Mouse (Mus musculus): ENCODE results near the gene Alk. TPM values are rescaled to one million over a fixed set of nuclear protein-coding genes. Genes with fewer than 3 reads are reported as not detected.

The Alk gene
- total and polyA plus RNA-seq, 3 experiments, result not detected

GRCm38 (mm10) chr17:71827627-71828026 lies 776.8 kb downstream of the Alk start:
- DNase-seq (ENCODE audit: low read depth, low spot score), result no peak
- no peaks in the 10 kb centered on the region for H3K4me1 ChIP-seq (ENCODE audit: control insufficient read depth in 1 of 2, insufficient read depth in 2 of 2, low read length in 2 of 2)

GRCm38 (mm10) chr17:71826603-71827002 lies 777.8 kb downstream of the Alk start:
- no peak for TF ChIP-seq ELF1 (IDR thresholded peaks at IDR 0.05; ENCODE audit: low read depth, low read length)
- TF ChIP-seq RAD21 (IDR thresholded peaks at IDR 0.05; ENCODE audit: low read depth, low read length), result no peak
- TF ChIP-seq POLR2A (IDR thresholded peaks at IDR 0.05; ENCODE audit: control insufficient read depth in 1 of 2, insufficient read depth in 1 of 2, low read depth in 1 of 2, low read length in 2 of 2, poor library complexity in 1 of 2), result no peak
- no peak for TF ChIP-seq MYB (IDR thresholded peaks at IDR 0.05; ENCODE audit: low read depth, low read length)
- Histone ChIP-seq H3K4me3 (ENCODE audit: control insufficient read depth in 1 of 2, insufficient read depth in 1 of 2, low read depth in 2 of 2, low read length in 2 of 2) (no peak overlapping the region), H3K79me2 (ENCODE audit: control insufficient read depth, insufficient read depth, low read length, poor library complexity) (no peaks in the 10 kb centered on the region), H3K9ac (ENCODE audit: control insufficient read depth, low read depth, low read length, poor library complexity, severe bottlenecking) (no peak overlapping the region), H3K27me3 (ENCODE audit: control insufficient read depth in 1 of 2, insufficient read depth in 2 of 2, low read length in 2 of 2) (no peaks in the 10 kb centered on the region), H3K4me1 (ENCODE audit: control insufficient read depth in 1 of 2, insufficient read depth in 2 of 2, low read length in 2 of 2) (no peaks in the 10 kb centered on the region), H3K9me3 (replicated peaks; ENCODE audit: insufficient read depth, low read length) (no peaks in the 10 kb centered on the region), H3K27ac (ENCODE audit: control insufficient read depth, low read depth, low read length) (no peak overlapping the region), H3K36me3 (ENCODE audit: control insufficient read depth in 1 of 2, insufficient read depth in 2 of 2, low read length in 2 of 2) (no peaks in the 10 kb centered on the region)
- no peak for DNase-seq (ENCODE audit: low read depth, low spot score)

More at GRCm38 (mm10) chr17:71827627-71828026, 776.8 kb downstream of the Alk start:
- Histone ChIP-seq H3K9me3 (replicated peaks; ENCODE audit: insufficient read depth, low read length) (no peaks in the 10 kb centered on the region), H3K36me3 (ENCODE audit: control insufficient read depth in 1 of 2, insufficient read depth in 2 of 2, low read length in 2 of 2) (no peaks in the 10 kb centered on the region), H3K27me3 (ENCODE audit: control insufficient read depth in 1 of 2, insufficient read depth in 2 of 2, low read length in 2 of 2) (no peaks in the 10 kb centered on the region), H3K4me3 (ENCODE audit: control insufficient read depth in 1 of 2, insufficient read depth in 1 of 2, low read depth in 2 of 2, low read length in 2 of 2) (no peak overlapping the region), H3K79me2 (ENCODE audit: control insufficient read depth, insufficient read depth, low read length, poor library complexity) (no peaks in the 10 kb centered on the region), H3K27ac (ENCODE audit: control insufficient read depth, low read depth, low read length) (no peak overlapping the region), H3K9ac (ENCODE audit: control insufficient read depth, low read depth, low read length, poor library complexity, severe bottlenecking) (no peak overlapping the region)
- TF ChIP-seq ELF1 (IDR thresholded peaks at IDR 0.05; ENCODE audit: low read depth, low read length), result no peak
- TF ChIP-seq USF1 (IDR thresholded peaks at IDR 0.05; ENCODE audit: low read depth, low read length), result no peak
- TF ChIP-seq TAL1 (IDR thresholded peaks at IDR 0.05; ENCODE audit: low read length), result no peak
- TF ChIP-seq GATA1 (IDR thresholded peaks at IDR 0.05; ENCODE audit: low read depth, low read length), result no peak
- no peak for TF ChIP-seq NELFE (IDR thresholded peaks at IDR 0.05; ENCODE audit: low read depth, low read length)

GRCm38 (mm10) chr17:71823622-71824306 lies 780.7 kb downstream of the Alk start:
- no peak overlapping the region for H3K4me3 ChIP-seq (ENCODE audit: control insufficient read depth in 1 of 2, insufficient read depth in 1 of 2, low read depth in 2 of 2, low read length in 2 of 2)
- H3K27ac ChIP-seq (ENCODE audit: control insufficient read depth, low read depth, low read length), result no peak overlapping the region
- no peaks in the 10 kb centered on the region for H3K9me3 ChIP-seq (replicated peaks; ENCODE audit: insufficient read depth, low read length)
- H3K4me1 ChIP-seq (ENCODE audit: control insufficient read depth in 1 of 2, insufficient read depth in 2 of 2, low read length in 2 of 2), result no peaks in the 10 kb centered on the region
- H3K27me3 ChIP-seq (ENCODE audit: control insufficient read depth in 1 of 2, insufficient read depth in 2 of 2, low read length in 2 of 2), result no peaks in the 10 kb centered on the region
- no peak overlapping the region for H3K9ac ChIP-seq (ENCODE audit: control insufficient read depth, low read depth, low read length, poor library complexity, severe bottlenecking)
- no peaks in the 10 kb centered on the region for H3K79me2 ChIP-seq (ENCODE audit: control insufficient read depth, insufficient read depth, low read length, poor library complexity)
- TF ChIP-seq POLR2AphosphoS5 (IDR thresholded peaks at IDR 0.05; ENCODE audit: borderline replicate concordance, low read depth, low read length), result no peak
- DNase-seq (ENCODE audit: low read depth, low spot score), result no peak
- no peaks in the 10 kb centered on the region for H3K36me3 ChIP-seq (ENCODE audit: control insufficient read depth in 1 of 2, insufficient read depth in 2 of 2, low read length in 2 of 2)

Other genes starting within 250 kb of the Alk start
- gene Ypel5, start 231.8 kb upstream of the Alk start, total RNA-seq (2012; rRNA removed), result 9.2 and 12.6 TPM in 2 replicates
- 10 to 100 TPM; 15.5 to 80.4 TPM for gene Ypel5, start 231.8 kb upstream of the Alk start, polyA plus RNA-seq (2012; ENCODE audit: insufficient read depth in 1 of 2, insufficient read length in 2 of 2, low read depth in 1 of 2, low replicate concordance in 2 of 2, missing spikeins in 1 of 2)

All from MEL (cell line).